Mouse (Mus musculus) ES-E14 (cell line): ENCODE measurements around the gene Spata48. TPM values are rescaled to one million over a fixed set of nuclear protein-coding genes. Genes with fewer than 3 reads are reported as not detected.

Source experiments
- DNase-seq: peaks from one replicate; pipeline ENCODE4 v3.0.0-alpha.2; 2013; ENCODE audit warnings: low read depth, low spot score
- H3K27ac ChIP-seq: 2 replicates; pipeline ENCODE4 v1.5.1; 2012; ENCODE audit warnings: low read depth, mild to moderate bottlenecking, low read length, moderate library complexity, mixed read lengths; ENCODE audit not compliant: poor library complexity, insufficient read depth, severe bottlenecking
- H3K36me3 ChIP-seq: 2 replicates; pipeline ENCODE4 v1.6.1; 2012; ENCODE audit warnings: mild to moderate bottlenecking, low read length, moderate library complexity, mixed read lengths; ENCODE audit not compliant: control insufficient read depth, poor library complexity, insufficient read depth, severe bottlenecking
- H3K4me1 ChIP-seq, 2 experiments: fragments of 150-350 bp in 1 of 2; sonication (generic) in 1 of 2; 2 replicates each; pipeline ENCODE4 v1.6.1; 2012; ENCODE audit warnings: low read length in 2 of 2, mild to moderate bottlenecking in 1 of 2, mixed read lengths in 1 of 2; ENCODE audit not compliant: control insufficient read depth in 2 of 2, insufficient read depth in 2 of 2, poor library complexity in 1 of 2
- H3K4me3 ChIP-seq, 2 experiments: fragments of 150-350 bp in 1 of 2; sonication (generic) in 1 of 2; 2 replicates each; pipeline ENCODE4 v1.5.1; 2012; ENCODE audit warnings: low read length in 2 of 2, low read depth in 1 of 2, mild to moderate bottlenecking in 1 of 2, mixed read lengths in 1 of 2; ENCODE audit not compliant: insufficient read depth in 1 of 2, poor library complexity in 1 of 2, severe bottlenecking in 1 of 2
- H3K9ac ChIP-seq: 2 replicates; pipeline ENCODE4 v1.6.1; 2012; ENCODE audit warnings: low read depth, mild to moderate bottlenecking, low read length, mixed read lengths; ENCODE audit not compliant: poor library complexity, insufficient read depth, severe bottlenecking
- H3K9me3 ChIP-seq: fragments of 150-350 bp; sonication (generic); 2 replicates; pipeline ENCODE4 v1.6.1; 2012; ENCODE audit warnings: low read depth, mild to moderate bottlenecking, low read length; ENCODE audit not compliant: control insufficient read depth, insufficient read depth
- CHD2 ChIP-seq: IDR thresholded peaks from 2 replicates; pipeline ENCODE4 v1.6.1; 2014; ENCODE audit warnings: mild to moderate bottlenecking, low read depth, low read length, inconsistent platforms
- HCFC1 ChIP-seq: IDR thresholded peaks from 2 replicates; pipeline ENCODE4 v1.6.1; 2012; ENCODE audit warnings: low read length, inconsistent platforms, borderline replicate concordance; ENCODE audit not compliant: insufficient read depth
- MAFK ChIP-seq: IDR thresholded peaks from 2 replicates; pipeline ENCODE4 v1.6.1; 2014; ENCODE audit warnings: mild to moderate bottlenecking, low read depth, low read length, inconsistent platforms; ENCODE audit not compliant: insufficient read depth
- ZC3H11A ChIP-seq: IDR thresholded peaks from 2 replicates; pipeline ENCODE4 v1.6.1; 2012; ENCODE audit warnings: low read depth, mild to moderate bottlenecking, inconsistent platforms, low read length, borderline replicate concordance
- ZNF384 ChIP-seq: IDR thresholded peaks from 2 replicates; pipeline ENCODE4 v1.6.1; 2012; ENCODE audit warnings: low read depth, low read length, inconsistent platforms
- in situ Hi-C, 2 experiments: fragments of 600-800 bp; cut with MboI; formaldehyde crosslinking; loops; one replicate each; pipeline ENCODE4 v1.15.1; 2025; ENCODE audit warnings: low sequenced_read_pairs in 2 of 2, inconsistent platforms in 1 of 2; ENCODE audit not compliant: unreplicated experiment in 2 of 2
- total RNA-seq: library from RNA; depleted of rRNA; stranded (reverse); fragments of 300-350 nt; gene quantifications from 2 replicates; pipeline ENCODE4 v1.2.3, GENCODE M21; 2012

Gene Spata48
- total RNA-seq, 1 experiment, result 0.31 TPM

GRCm38 (mm10) chr11:11546903-11547511 is 85.1 kb downstream of the Spata48 start:
- in situ Hi-C loops, result no loop called here
- H3K27ac ChIP-seq, result no peak overlapping the region
- no peak for TF ChIP-seq MAFK
- no peak for TF ChIP-seq CHD2
- TF ChIP-seq HCFC1, result no peak
- no peak for TF ChIP-seq ZNF384
- no peak for TF ChIP-seq ZC3H11A
- no peaks in the 10 kb centered on the region for H3K4me1 ChIP-seq
- no peak overlapping the region for H3K9ac ChIP-seq
- DNase-seq, result no peak
- H3K36me3 ChIP-seq, result no peaks in the 10 kb centered on the region
- H3K9me3 ChIP-seq, result no peaks in the 10 kb centered on the region
- no peak overlapping the region for H3K4me3 ChIP-seq

GRCm38 (mm10) chr11:11547597-11548240 is 85.8 kb downstream of the Spata48 start:
- Histone ChIP-seq H3K36me3 (no peaks in the 10 kb centered on the region), H3K4me1 (no peaks in the 10 kb centered on the region), H3K27ac (no peak overlapping the region), H3K9ac (no peak overlapping the region), H3K4me3 (no peak overlapping the region), H3K9me3 (no peaks in the 10 kb centered on the region)
- no peak for TF ChIP-seq MAFK
- no peak for TF ChIP-seq HCFC1
- no peak for TF ChIP-seq ZNF384
- no peak for TF ChIP-seq ZC3H11A
- TF ChIP-seq CHD2, result no peak
- in situ Hi-C loops, result no loop called here
- no peak for DNase-seq

GRCm38 (mm10) chr11:11555563-11555962 is 93.7 kb downstream of the Spata48 start:
- DNase-seq, result no peak
- in situ Hi-C loops, result loop anchor here (10.0 to 25.0 kb wide), 2 partner anchors 182 to 419 kb away; no protein-coding TSS in a partner anchor
- TF ChIP-seq ZC3H11A (no peak), MAFK (no peak), HCFC1 (no peak), CHD2 (no peak), ZNF384 (no peak)
- H3K36me3 ChIP-seq, result no peaks in the 10 kb centered on the region
- no peak overlapping the region for H3K27ac ChIP-seq
- H3K4me3 ChIP-seq, result no peak overlapping the region
- H3K9me3 ChIP-seq, result no peaks in the 10 kb centered on the region
- H3K9ac ChIP-seq, result no peak overlapping the region
- H3K4me1 ChIP-seq, result no peaks in the 10 kb centered on the region

- H3K4me1 ChIP-seq, result no peaks in the 10 kb centered on the region
- no peak overlapping the region for H3K4me3 ChIP-seq
- in situ Hi-C loops, result loop anchor here (10.0 to 25.0 kb wide), 2 partner anchors 181 to 419 kb away; no protein-coding TSS in a partner anchor
- H3K9me3 ChIP-seq, result no peaks in the 10 kb centered on the region
- no peak for DNase-seq
- no peaks in the 10 kb centered on the region for H3K36me3 ChIP-seq
- H3K27ac ChIP-seq, result no peak overlapping the region
- TF ChIP-seq HCFC1 (no peak), CHD2 (no peak), ZC3H11A (no peak), MAFK (no peak), ZNF384 (no peak)
- no peak overlapping the region for H3K9ac ChIP-seq
These were observed 94.3 kb downstream of the Spata48 start for GRCm38 (mm10) chr11:11556186-11556585.
